Mouse (Mus musculus) myocyte (in vitro differentiated cells): Measurements from ENCODE around the gene Gm49510. TPM values are rescaled to one million over a fixed set of nuclear protein-coding genes. Genes with fewer than 3 reads are reported as not detected.

Experiments used
- H3K27me3 ChIP-seq: one replicate; pipeline ENCODE4 v1.6.1; 2011; ENCODE audit not compliant: control insufficient read depth, insufficient read depth, insufficient read length
- H3K36me3 ChIP-seq: one replicate; pipeline ENCODE4 v1.6.1; 2011; ENCODE audit not compliant: control insufficient read depth, insufficient read depth
- H3K4me2 ChIP-seq: one replicate; pipeline ENCODE4 v1.6.1; 2011; ENCODE audit warnings: low read depth, control low read depth
- H3K4me3 ChIP-seq: one replicate; pipeline ENCODE4 v1.5.1; 2011; ENCODE audit warnings: mild to moderate bottlenecking, control low read depth, moderate library complexity
- H3K79me2 ChIP-seq: one replicate; pipeline ENCODE4 v1.6.1; 2011; ENCODE audit not compliant: control insufficient read depth, insufficient read depth
- H3ac ChIP-seq: one replicate; pipeline ENCODE4 v1.6.1; 2011; ENCODE audit not compliant: control insufficient read depth, insufficient read length
- CEBPB ChIP-seq: IDR thresholded peaks from 2 replicates; pipeline ENCODE4 v1.6.1; 2011; ENCODE audit warnings: mild to moderate bottlenecking, moderate library complexity; ENCODE audit not compliant: poor library complexity, insufficient read depth, severe bottlenecking
- E2F4 ChIP-seq: IDR thresholded peaks from one replicate; pipeline ENCODE4 v1.6.1; 2011; ENCODE audit warnings: mild to moderate bottlenecking, control low read depth, moderate library complexity; ENCODE audit not compliant: insufficient read depth
- MAX ChIP-seq: IDR thresholded peaks from one replicate; pipeline ENCODE4 v1.6.1; 2011; ENCODE audit warnings: low read depth, mild to moderate bottlenecking, control low read depth
- MYOD1 ChIP-seq, 3 experiments: IDR thresholded peaks; one replicate each; pipeline ENCODE4 v1.6.1; 2011; ENCODE audit warnings: control low read depth in 2 of 3, low read depth in 2 of 3, mild to moderate bottlenecking in 2 of 3, moderate library complexity in 1 of 3; ENCODE audit not compliant: insufficient read length in 2 of 3, control insufficient read depth in 1 of 3
- MYOG ChIP-seq, 3 experiments: IDR thresholded peaks; one replicate each; pipeline ENCODE4 v1.6.1; 2011; ENCODE audit warnings: control low read depth in 2 of 3, low read depth in 2 of 3, mild to moderate bottlenecking in 2 of 3; ENCODE audit not compliant: insufficient read length in 2 of 3, control insufficient read depth in 1 of 3, insufficient read depth in 1 of 3
- POLR2A ChIP-seq: IDR thresholded peaks from one replicate; pipeline ENCODE4 v1.6.1; 2011; ENCODE audit warnings: low read depth, mild to moderate bottlenecking, control low read depth, moderate library complexity; ENCODE audit not compliant: insufficient read length
- POLR2AphosphoS2 ChIP-seq: IDR thresholded peaks from one replicate; pipeline ENCODE4 v1.6.1; 2011; ENCODE audit warnings: low read depth, control low read depth; ENCODE audit not compliant: insufficient read length
- REST ChIP-seq: IDR thresholded peaks from one replicate; pipeline ENCODE4 v1.6.1; 2011; ENCODE audit warnings: mild to moderate bottlenecking, control low read depth, moderate library complexity; ENCODE audit not compliant: insufficient read depth, insufficient read length
- SRF ChIP-seq: IDR thresholded peaks from one replicate; pipeline ENCODE4 v1.6.1; 2011; ENCODE audit warnings: low read depth; ENCODE audit not compliant: control insufficient read depth, insufficient read length
- TCF12 ChIP-seq: IDR thresholded peaks from one replicate; pipeline ENCODE4 v1.6.1; 2011; ENCODE audit warnings: mild to moderate bottlenecking, control low read depth; ENCODE audit not compliant: poor library complexity, insufficient read depth, severe bottlenecking
- TCF3 ChIP-seq: IDR thresholded peaks from one replicate; pipeline ENCODE4 v1.6.1; 2011; ENCODE audit warnings: low read depth, control low read depth; ENCODE audit not compliant: insufficient read length
- USF1 ChIP-seq: IDR thresholded peaks from one replicate; pipeline ENCODE4 v1.6.1; 2011; ENCODE audit warnings: low read depth, mild to moderate bottlenecking, control low read depth, moderate library complexity
- polyA plus RNA-seq: library from polyadenylated mRNA; unstranded; fragments of >200 nt; fragmentation: generic; extraction: Trizol; gene quantifications from one replicate; pipeline ENCODE4 v1.2.1, GENCODE M21; 2012; ENCODE audit warnings: missing spikeins

The Gm49510 gene
- polyA plus RNA-seq, 1 experiment, result 0.04 TPM

- Histone ChIP-seq H3K4me3 (no peak overlapping the region), H3K4me2 (peak overlapping the region; percentile 52), H3K79me2 (no peaks in the 10 kb centered on the region), H3K36me3 (no peaks in the 10 kb centered on the region), H3K27me3 (no peaks in the 10 kb centered on the region), H3ac (no peak overlapping the region)
- TF ChIP-seq POLR2AphosphoS2, result peak; percentile 22
- TF ChIP-seq POLR2A, result no peak
- no peak for TF ChIP-seq REST
- no peak for TF ChIP-seq E2F4
- TF ChIP-seq TCF3, result no peak
- TF ChIP-seq CEBPB, result no peak
Observed at GRCm38 (mm10) chr15:78857009-78857408, 42.5 kb upstream of the Gm49510 start.

DNA sequence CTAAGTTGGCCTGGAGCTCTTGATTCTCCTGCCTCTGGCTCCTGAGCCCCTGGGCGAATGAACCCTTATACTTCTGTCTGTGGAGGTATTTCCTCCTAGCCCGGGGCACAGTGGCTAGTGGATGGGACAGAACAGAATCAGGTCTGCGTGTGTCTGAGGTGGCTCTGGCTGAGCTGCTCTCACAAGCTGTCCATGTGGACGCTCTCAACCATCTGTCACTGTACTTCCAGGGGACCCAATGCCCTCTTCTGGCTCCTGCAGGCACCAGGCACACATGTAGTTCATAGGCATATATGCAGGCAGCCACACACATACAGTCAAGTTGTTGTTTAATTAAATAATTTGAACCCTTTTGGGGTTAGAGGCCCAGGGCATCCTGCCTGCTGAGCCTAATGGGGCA, 40.2 kb upstream of the Gm49510 start:
- H3K4me2 ChIP-seq, result no peak overlapping the region
- H3K27me3 ChIP-seq, result no peaks in the 10 kb centered on the region
- H3K36me3 ChIP-seq, result no peaks in the 10 kb centered on the region
- no peak overlapping the region for H3ac ChIP-seq
- H3K4me3 ChIP-seq, result no peak overlapping the region
- no peaks in the 10 kb centered on the region for H3K79me2 ChIP-seq
- TF ChIP-seq E2F4, result no peak
- TF ChIP-seq REST, result no peak
- no peak for TF ChIP-seq TCF3
- TF ChIP-seq MYOG (IDR thresholded peaks at IDR 0.05; ENCODE audit: control insufficient read depth in 1 of 3, insufficient read depth in 1 of 3, insufficient read length in 2 of 3, low read depth in 2 of 3), result no peak
- no peak for TF ChIP-seq POLR2AphosphoS2
- TF ChIP-seq SRF, result no peak
- no peak for TF ChIP-seq CEBPB
- no peak for TF ChIP-seq MYOD1 (IDR thresholded peaks at IDR 0.05; ENCODE audit: control insufficient read depth in 1 of 3, insufficient read length in 2 of 3, low read depth in 2 of 3)
- TF ChIP-seq TCF12, result no peak

- H3ac ChIP-seq, result no peak overlapping the region
- H3K4me3 ChIP-seq, result no peak overlapping the region
- no peaks in the 10 kb centered on the region for H3K36me3 ChIP-seq
- H3K79me2 ChIP-seq, result no peaks in the 10 kb centered on the region
- TF ChIP-seq MAX (no peak), MYOG (IDR thresholded peaks at IDR 0.05; ENCODE audit: control insufficient read depth in 1 of 3, insufficient read depth in 1 of 3, insufficient read length in 2 of 3, low read depth in 2 of 3) (no peak), TCF3 (no peak), POLR2AphosphoS2 (no peak), POLR2A (no peak), MYOD1 (IDR thresholded peaks at IDR 0.05; ENCODE audit: control insufficient read depth in 1 of 3, insufficient read length in 2 of 3, low read depth in 2 of 3) (no peak), SRF (no peak), E2F4 (no peak), USF1 (no peak), REST (no peak), TCF12 (no peak), CEBPB (no peak)
- H3K4me2 ChIP-seq, result no peak overlapping the region
- no peaks in the 10 kb centered on the region for H3K27me3 ChIP-seq
Observed at GRCm38 (mm10) chr15:78859714-78860113, 39.8 kb upstream of the Gm49510 start.

GRCm38 (mm10) chr15:78862280-78862679, 37.2 kb upstream of the Gm49510 start:
- Histone ChIP-seq H3K27me3 (no peaks in the 10 kb centered on the region), H3K4me3 (no peak overlapping the region), H3K79me2 (no peaks in the 10 kb centered on the region), H3K36me3 (no peaks in the 10 kb centered on the region), H3K4me2 (no peak overlapping the region), H3ac (no peak overlapping the region)
- TF ChIP-seq POLR2AphosphoS2 (no peak), REST (no peak), CEBPB (no peak), TCF12 (no peak), E2F4 (no peak), MYOD1 (IDR thresholded peaks at IDR 0.05; ENCODE audit: control insufficient read depth in 1 of 3, insufficient read length in 2 of 3, low read depth in 2 of 3) (no peak), USF1 (no peak), MYOG (IDR thresholded peaks at IDR 0.05; ENCODE audit: control insufficient read depth in 1 of 3, insufficient read depth in 1 of 3, insufficient read length in 2 of 3, low read depth in 2 of 3) (no peak), MAX (no peak), SRF (no peak)

DNA sequence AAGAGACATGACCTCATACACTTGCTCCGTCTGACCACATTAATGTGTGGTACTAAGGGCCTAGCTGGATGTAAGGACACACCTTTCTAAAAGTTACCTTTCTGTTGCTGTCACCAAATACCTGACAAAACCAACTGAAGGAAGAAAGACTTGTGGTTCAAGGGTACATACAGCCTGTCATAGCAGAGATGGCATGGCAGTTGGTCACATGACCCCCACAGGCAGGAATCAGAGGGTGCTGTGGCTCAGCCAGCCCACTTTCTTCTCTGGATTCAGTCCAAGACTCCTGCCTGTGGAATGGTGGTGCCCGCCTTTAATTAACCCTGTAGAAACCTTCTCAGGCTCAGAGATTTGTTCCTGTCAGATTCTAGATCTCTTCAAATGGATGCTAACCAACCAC, 36.3 kb upstream of the Gm49510 start:
- no peaks in the 10 kb centered on the region for H3K79me2 ChIP-seq
- H3K36me3 ChIP-seq, result no peaks in the 10 kb centered on the region
- no peak overlapping the region for H3K4me2 ChIP-seq
- TF ChIP-seq USF1 (peak; percentile 75), CEBPB (no peak)
- no peak overlapping the region for H3K4me3 ChIP-seq
- no peak overlapping the region for H3ac ChIP-seq
- no peaks in the 10 kb centered on the region for H3K27me3 ChIP-seq
